Mouse (Mus musculus) lung, embryonic 16.5 days (tissue): ENCODE data around the gene Akr1c6. TPM values are rescaled to one million over a fixed set of nuclear protein-coding genes. Genes with fewer than 3 reads are reported as not detected.
"Not testable (repeated sequence)": the region's sequence is repeated elsewhere in the genome, so short reads cannot be mapped to it uniquely, and the experiment has no call there.

Experiments
- ATAC-seq: fragments of 200-750 bp; cut with Nextera tagmentation; 2 replicates; pipeline ENCODE4 v1.8.0; 2017; ENCODE audit warnings: low read depth, mild to moderate bottlenecking, moderate library complexity
- H3K27ac ChIP-seq: fragments of 300-500 bp; sonication (generic); 2 replicates; pipeline ENCODE4 v1.5.1; 2014; ENCODE audit warnings: mild to moderate bottlenecking, control low read depth, low read length
- H3K27me3 ChIP-seq: fragments of 300-500 bp; sonication (generic); 2 replicates; pipeline ENCODE4 v1.6.1; 2014; ENCODE audit warnings: low read depth, low read length, mixed read lengths; ENCODE audit not compliant: control insufficient read depth, insufficient read depth
- H3K36me3 ChIP-seq: fragments of 300-500 bp; sonication (generic); 2 replicates; pipeline ENCODE4 v1.6.1; 2014; ENCODE audit warnings: low read length; ENCODE audit not compliant: control insufficient read depth, insufficient read depth
- H3K4me1 ChIP-seq: fragments of 300-500 bp; sonication (generic); replicated peaks from 2 replicates; pipeline ENCODE4 v1.6.1; 2014; ENCODE audit warnings: low read length, mixed read lengths; ENCODE audit not compliant: control insufficient read depth, insufficient read depth
- H3K4me2 ChIP-seq: fragments of 300-500 bp; sonication (generic); 2 replicates; pipeline ENCODE4 v1.6.1; 2014; ENCODE audit warnings: low read depth, low read length, control low read depth
- H3K4me3 ChIP-seq: fragments of 300-500 bp; sonication (generic); 2 replicates; pipeline ENCODE4 v1.5.1; 2014; ENCODE audit warnings: mild to moderate bottlenecking, low read length, control low read depth
- H3K9ac ChIP-seq: fragments of 300-500 bp; sonication (generic); 2 replicates; pipeline ENCODE4 v1.6.1; 2014; ENCODE audit warnings: low read length, control low read depth
- H3K9me3 ChIP-seq: fragments of 300-500 bp; sonication (generic); 2 replicates; pipeline ENCODE4 v1.6.1; 2016; ENCODE audit warnings: low read length; ENCODE audit not compliant: control insufficient read depth
- WGBS: fragments of 180-500 bp; shearing (Covaris S2); extraction: QIAGEN DNeasy Blood & Tissue Kit; methylation state at CpG from one replicate; pipeline ENCODE4 v1.1.7; 2014; 5-methylcytosine and 5-hydroxymethylcytosine counted together
- polyA plus RNA-seq: library from polyadenylated mRNA; unstranded; fragments of >200 nt; fragmentation: Nextera tagmentation; extraction: Ambion mirVana; gene quantifications from 2 replicates; pipeline ENCODE4 v1.2.1, GENCODE M21; 2015

The Akr1c6 gene
- 0.15 TPM in 1 of 2 replicates, not detected in the other for polyA plus RNA-seq

GRCm38 (mm10) chr13:4434006-4434405 lies at the start of gene Akr1c6:
Gene Akr1c6, plus strand, starts transcription at chr13:4434306.
- H3K9me3 ChIP-seq, result no peaks in the 10 kb centered on the region
- H3K27me3 ChIP-seq, result no peaks in the 10 kb centered on the region
- no peak for ATAC-seq
- H3K4me2 ChIP-seq, result no peak within 1 kb of the TSS
- H3K4me3 ChIP-seq, result no peak within 1 kb of the TSS
- H3K36me3 ChIP-seq, result no peaks in the 10 kb centered on the region
- H3K4me1 ChIP-seq, result no peaks in the 10 kb centered on the region
- H3K9ac ChIP-seq, result no peak within 1 kb of the TSS
- no peak within 1 kb of the TSS for H3K27ac ChIP-seq

- Histone ChIP-seq H3K27ac (no peak overlapping the region), H3K4me3 (no peak overlapping the region), H3K4me2 (no peak overlapping the region), H3K4me1 (no peaks in the 10 kb centered on the region), H3K36me3 (no peaks in the 10 kb centered on the region), H3K9ac (no peak overlapping the region), H3K27me3 (no peaks in the 10 kb centered on the region), H3K9me3 (no peaks in the 10 kb centered on the region)
- no peak for ATAC-seq
- WGBS, result 54% methylated on average over 1 of the region's 1 CpGs
These were observed 49.2 kb upstream of the Akr1c6 start for GRCm38 (mm10) chr13:4384918-4385317.

GRCm38 (mm10) chr13:4385541-4385940 lies 48.6 kb upstream of the Akr1c6 start:
- Histone ChIP-seq H3K9me3 (no peaks in the 10 kb centered on the region), H3K4me2 (no peak overlapping the region), H3K9ac (no peak overlapping the region), H3K27me3 (no peaks in the 10 kb centered on the region), H3K4me3 (no peak overlapping the region), H3K4me1 (no peaks in the 10 kb centered on the region), H3K27ac (no peak overlapping the region), H3K36me3 (no peaks in the 10 kb centered on the region)
- no peak for ATAC-seq

GRCm38 (mm10) chr13:4388762-4389446 lies 45.2 kb upstream of the Akr1c6 start:
- H3K4me3 ChIP-seq, result no peak overlapping the region
- no peaks in the 10 kb centered on the region for H3K36me3 ChIP-seq
- no peaks in the 10 kb centered on the region for H3K9me3 ChIP-seq
- H3K4me2 ChIP-seq, result no peak overlapping the region
- no peak overlapping the region for H3K27ac ChIP-seq
- H3K9ac ChIP-seq, result no peak overlapping the region
- H3K27me3 ChIP-seq, result no peaks in the 10 kb centered on the region
- no peaks in the 10 kb centered on the region for H3K4me1 ChIP-seq
- WGBS, result 75% methylated on average over 2 of the region's 2 CpGs
- no peak for ATAC-seq

GRCm38 (mm10) chr13:4400360-4400759 lies 33.7 kb upstream of the Akr1c6 start:
- H3K36me3 ChIP-seq, H3K4me1 ChIP-seq, ATAC-seq, H3K9ac ChIP-seq, H3K4me2 ChIP-seq, H3K9me3 ChIP-seq, H3K27ac ChIP-seq, H3K27me3 ChIP-seq, H3K4me3 ChIP-seq: not testable (repeated sequence)
- WGBS, result 55% methylated on average over 1 of the region's 1 CpGs

- H3K9ac ChIP-seq, result no peak overlapping the region
- H3K4me1 ChIP-seq, result no peaks in the 10 kb centered on the region
- no peak overlapping the region for H3K4me2 ChIP-seq
- H3K36me3 ChIP-seq, result no peaks in the 10 kb centered on the region
- H3K27ac ChIP-seq, result no peak overlapping the region
- no peak overlapping the region for H3K4me3 ChIP-seq
- H3K27me3 ChIP-seq, result no peaks in the 10 kb centered on the region
- WGBS, result 90% methylated on average over 2 of the region's 2 CpGs
- no peaks in the 10 kb centered on the region for H3K9me3 ChIP-seq
- no peak for ATAC-seq
These were observed 33.3 kb upstream of the Akr1c6 start for GRCm38 (mm10) chr13:4400831-4401230.

GRCm38 (mm10) chr13:4402221-4402620 lies 31.9 kb upstream of the Akr1c6 start:
- no peak overlapping the region for H3K4me2 ChIP-seq
- no peak overlapping the region for H3K4me3 ChIP-seq
- no peaks in the 10 kb centered on the region for H3K27me3 ChIP-seq
- no peak overlapping the region for H3K27ac ChIP-seq
- no peaks in the 10 kb centered on the region for H3K4me1 ChIP-seq
- H3K9me3 ChIP-seq, result no peaks in the 10 kb centered on the region
- no peak overlapping the region for H3K9ac ChIP-seq
- ATAC-seq, result no peak
- no peaks in the 10 kb centered on the region for H3K36me3 ChIP-seq

GRCm38 (mm10) chr13:4404726-4405125 lies 29.4 kb upstream of the Akr1c6 start:
- no peak overlapping the region for H3K4me3 ChIP-seq
- no peaks in the 10 kb centered on the region for H3K4me1 ChIP-seq
- no peak overlapping the region for H3K4me2 ChIP-seq
- H3K36me3 ChIP-seq, result no peaks in the 10 kb centered on the region
- no peaks in the 10 kb centered on the region for H3K9me3 ChIP-seq
- no peak for ATAC-seq
- no peak overlapping the region for H3K27ac ChIP-seq
- no peaks in the 10 kb centered on the region for H3K27me3 ChIP-seq
- no peak overlapping the region for H3K9ac ChIP-seq

GRCm38 (mm10) chr13:4406771-4407170 lies 27.3 kb upstream of the Akr1c6 start:
- no peaks in the 10 kb centered on the region for H3K27me3 ChIP-seq
- no peak overlapping the region for H3K9ac ChIP-seq
- no peaks in the 10 kb centered on the region for H3K36me3 ChIP-seq
- no peak overlapping the region for H3K4me3 ChIP-seq
- no peaks in the 10 kb centered on the region for H3K9me3 ChIP-seq
- WGBS, result 76% methylated on average over 1 of the region's 1 CpGs
- no peak overlapping the region for H3K27ac ChIP-seq
- ATAC-seq, result no peak
- H3K4me2 ChIP-seq, result no peak overlapping the region
- H3K4me1 ChIP-seq, result no peaks in the 10 kb centered on the region

GRCm38 (mm10) chr13:4428558-4428957 lies 5.5 kb upstream of the Akr1c6 start:
- H3K27me3 ChIP-seq, result no peaks in the 10 kb centered on the region
- H3K4me1 ChIP-seq, result no peaks in the 10 kb centered on the region
- no peaks in the 10 kb centered on the region for H3K9me3 ChIP-seq
- no peaks in the 10 kb centered on the region for H3K36me3 ChIP-seq
- no peak for ATAC-seq
- no peak overlapping the region for H3K4me3 ChIP-seq
- WGBS, result 82% methylated on average over 2 of the region's 2 CpGs
- no peak overlapping the region for H3K4me2 ChIP-seq
- H3K9ac ChIP-seq, result no peak overlapping the region
- no peak overlapping the region for H3K27ac ChIP-seq
